Mouse (Mus musculus): ENCODE measurements at regions not wholly inside any gene's neighbourhood (a gene's known extent, or its start where the extent isn't known, plus 50 kb on each side); places are given as distances from the start of the nearest gene placed in this dataset.

- in situ Hi-C loops (cut with MboI; ENCODE audit: low pct_unique_long_range_greater_than_20kb in 1 of 2, low sequenced_read_pairs in 2 of 2, unreplicated experiment in 1 of 2): loop anchor here in 1 of 2 experiments (25.0 kb wide), 1 partner anchor 226 kb away; no protein-coding TSS in a partner anchor
These were observed 81.7 kb upstream of the Cers4 start for GRCm38 (mm10) chr8:4411126-4411525.

- in situ Hi-C loops (cut with MboI; ENCODE audit: low pct_unique_long_range_greater_than_20kb in 1 of 2, low sequenced_read_pairs in 2 of 2, unreplicated experiment in 1 of 2): loop anchor here in 1 of 2 experiments (25.0 kb wide), 1 partner anchor 225 kb away; no protein-coding TSS in a partner anchor
These were observed 81.0 kb upstream of the Cers4 start for GRCm38 (mm10) chr8:4411836-4412235.

- in situ Hi-C loops (cut with MboI; ENCODE audit: low pct_unique_long_range_greater_than_20kb in 1 of 2, low sequenced_read_pairs in 2 of 2, unreplicated experiment in 1 of 2): loop anchor here in 1 of 2 experiments (25.0 kb wide), 1 partner anchor 224 kb away; no protein-coding TSS in a partner anchor
These were observed 79.6 kb upstream of the Cers4 start for GRCm38 (mm10) chr8:4413206-4413605.

GRCm38 (mm10) chr8:4413764-4414163 is 79.1 kb upstream of the Cers4 start:
- in situ Hi-C loops (cut with MboI; ENCODE audit: low pct_unique_long_range_greater_than_20kb in 1 of 2, low sequenced_read_pairs in 2 of 2, unreplicated experiment in 1 of 2): loop anchor here in 1 of 2 experiments (25.0 kb wide), 1 partner anchor 224 kb away; no protein-coding TSS in a partner anchor

- in situ Hi-C loops (cut with MboI; ENCODE audit: low pct_unique_long_range_greater_than_20kb in 1 of 2, low sequenced_read_pairs in 2 of 2, unreplicated experiment in 1 of 2): loop anchor here in 1 of 2 experiments (25.0 kb wide), 1 partner anchor 220 kb away; no protein-coding TSS in a partner anchor
These were observed 75.7 kb upstream of the Cers4 start for GRCm38 (mm10) chr8:4417141-4417540.

GRCm38 (mm10) chr8:4433161-4433560 is 59.7 kb upstream of the Cers4 start:
- in situ Hi-C loops (cut with MboI; ENCODE audit: low pct_unique_long_range_greater_than_20kb in 1 of 2, low sequenced_read_pairs in 2 of 2, unreplicated experiment in 1 of 2): no loop called here

GRCm38 (mm10) chr8:4436546-4436945 is 56.3 kb upstream of the Cers4 start:
- in situ Hi-C loops (cut with MboI; ENCODE audit: low pct_unique_long_range_greater_than_20kb in 1 of 2, low sequenced_read_pairs in 2 of 2, unreplicated experiment in 1 of 2): no loop called here
